Mouse (Mus musculus): ENCODE data around the gene Gm10721.
"Not testable (repeated sequence)": the region's sequence is repeated elsewhere in the genome, so short reads cannot be mapped to it uniquely, and the experiment has no call there.

The Gm10721 gene

GRCm38 (mm10) chr9:3024912-3025467 is 12.1 kb downstream of the Gm10721 start, which contains the start of gene Gm10717:
Gm10717 (plus strand) TSS chr9:3025417.
- DNase-seq (ENCODE audit: extremely low read depth, low read depth) = not testable (repeated sequence)

GRCm38 (mm10) chr9:3025653-3026052 is 12.7 kb downstream of the Gm10721 start:
- DNase-seq (ENCODE audit: extremely low read depth, low read depth) = not testable (repeated sequence)

GRCm38 (mm10) chr9:3026136-3026535 is 13.2 kb downstream of the Gm10721 start:
- not testable (repeated sequence) for DNase-seq (ENCODE audit: extremely low read depth, low read depth)

GRCm38 (mm10) chr9:3026741-3027140 is 13.8 kb downstream of the Gm10721 start:
- DNase-seq (ENCODE audit: extremely low read depth, low read depth) = not testable (repeated sequence)

GRCm38 (mm10) chr9:3027200-3027599 is 14.3 kb downstream of the Gm10721 start:
- peak; percentile 29 for DNase-seq (ENCODE audit: extremely low read depth, low read depth)

GRCm38 (mm10) chr9:3029276-3030000 is 16.5 kb downstream of the Gm10721 start:
- not testable (repeated sequence) for DNase-seq (ENCODE audit: extremely low read depth, low read depth)

- DNase-seq (ENCODE audit: extremely low read depth, low read depth) = peak; percentile 86
Observed at GRCm38 (mm10) chr9:3030677-3031318, 17.9 kb downstream of the Gm10721 start.

GRCm38 (mm10) chr9:3034299-3034698 is 21.4 kb downstream of the Gm10721 start, which contains the start of gene Gm17535:
Gm17535 (plus strand) TSS chr9:3034599.
- not testable (repeated sequence) for DNase-seq (ENCODE audit: extremely low read depth, low read depth)

- DNase-seq (ENCODE audit: extremely low read depth, low read depth) = not testable (repeated sequence)
Observed at GRCm38 (mm10) chr9:3036577-3036976, 23.6 kb downstream of the Gm10721 start, which contains the start of gene Gm10715. Gm10715 (plus strand) TSS chr9:3036877.

- DNase-seq (ENCODE audit: extremely low read depth, low read depth) = peak; percentile 20
Observed at GRCm38 (mm10) chr9:3038161-3038560, 25.2 kb downstream of the Gm10721 start.
